Mouse (Mus musculus) heart, postnatal 10 days (tissue): ENCODE results near the gene Kif20b. TPM values are rescaled to one million over a fixed set of nuclear protein-coding genes. Genes with fewer than 3 reads are reported as not detected.

Experiments used
- DNase-seq, 2 experiments: peaks; one replicate each; pipeline ENCODE4 v3.0.0; 2021
- intact Hi-C: fragments of 180-260 bp; cut with DNase I; formaldehyde crosslinking; loops from one replicate; pipeline ENCODE4 v1.15.1; 2025
- total RNA-seq, 2 experiments: library from RNA; stranded (reverse); gene quantifications; 2 replicates each; pipeline ENCODE4 v1.2.3; 2021

Kif20b gene
- 1 to 10 TPM; 8.2 to 9.9 TPM for total RNA-seq

DNA sequence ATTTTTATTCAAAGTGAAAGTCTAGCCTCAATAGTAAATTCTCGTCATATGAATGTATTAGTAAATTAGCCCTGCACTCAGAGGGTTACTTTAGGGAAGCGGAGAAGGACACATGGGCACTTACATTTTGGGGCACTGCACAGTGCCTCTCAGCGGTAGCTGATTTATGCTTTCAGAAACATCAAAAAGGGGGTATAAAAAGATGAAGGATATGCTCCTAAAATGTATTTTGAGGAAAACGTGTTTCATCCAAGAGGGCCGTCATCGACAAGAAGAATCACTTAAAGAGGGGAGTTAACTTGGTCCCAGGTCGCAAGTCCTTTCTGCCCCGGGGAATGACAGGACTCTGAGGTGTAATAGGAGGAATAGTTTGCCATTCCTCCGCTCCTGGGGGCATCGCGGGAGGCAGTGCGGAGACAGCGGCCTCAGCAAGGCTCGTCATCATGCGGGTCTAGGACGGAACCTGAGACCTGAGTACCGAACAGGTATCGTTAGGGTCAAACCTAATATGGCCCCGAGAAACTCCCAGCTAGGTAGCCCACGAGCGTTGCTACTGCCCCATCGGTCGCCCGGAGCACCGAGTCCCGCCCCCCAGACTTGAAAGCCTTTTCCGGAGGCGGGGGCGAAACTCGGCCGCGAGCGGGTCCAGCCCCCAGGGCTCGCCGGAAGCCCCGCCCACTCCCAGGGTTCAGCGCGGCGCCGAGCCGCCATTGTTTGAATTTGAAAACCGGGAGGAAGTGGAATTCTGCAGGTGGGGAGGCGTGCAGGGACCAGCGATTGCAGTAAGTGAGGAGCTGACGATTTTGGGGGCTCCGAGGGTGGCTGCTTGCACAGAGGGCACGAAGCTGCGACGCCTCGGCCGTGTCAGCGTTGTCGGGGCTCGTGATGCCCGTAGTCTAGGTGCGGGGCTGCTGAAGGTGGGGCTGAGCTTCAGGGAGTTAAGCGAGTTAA, at the start of gene Kif20b:
Kif20b (plus strand) TSS at position 710 of the 951 bp plus-strand sequence.
- intact Hi-C loops, result loop anchor here (2.0 kb wide), 2 partner anchors 43 to 95 kb away; partner anchors contain the start of gene Pank1
- peak; percentile 92 to 95 for DNase-seq

DNA sequence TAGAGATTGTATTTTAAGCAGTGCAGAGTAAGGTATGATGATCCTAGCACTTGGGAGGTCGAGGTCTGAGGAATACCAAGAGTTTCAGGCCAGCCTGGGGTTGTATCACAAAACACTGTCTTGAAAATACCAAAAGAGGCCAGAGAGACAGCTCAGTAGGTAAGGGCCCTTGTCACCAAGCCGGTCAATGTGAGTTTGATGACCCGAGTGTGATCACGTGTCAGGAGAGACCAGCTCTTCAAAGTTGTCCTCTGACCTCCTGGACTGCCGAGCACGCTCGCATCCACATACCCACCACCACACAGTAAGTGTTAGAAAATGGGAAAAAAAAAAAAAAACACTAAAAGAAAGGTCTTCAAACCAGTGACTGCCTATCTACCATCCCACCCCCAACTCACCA, 45.5 kb upstream of the Kif20b start:
- intact Hi-C loops, result loop anchor here (5.0 kb wide), 1 partner anchor 209 kb away; no protein-coding TSS in a partner anchor
- DNase-seq, result no peak

DNA sequence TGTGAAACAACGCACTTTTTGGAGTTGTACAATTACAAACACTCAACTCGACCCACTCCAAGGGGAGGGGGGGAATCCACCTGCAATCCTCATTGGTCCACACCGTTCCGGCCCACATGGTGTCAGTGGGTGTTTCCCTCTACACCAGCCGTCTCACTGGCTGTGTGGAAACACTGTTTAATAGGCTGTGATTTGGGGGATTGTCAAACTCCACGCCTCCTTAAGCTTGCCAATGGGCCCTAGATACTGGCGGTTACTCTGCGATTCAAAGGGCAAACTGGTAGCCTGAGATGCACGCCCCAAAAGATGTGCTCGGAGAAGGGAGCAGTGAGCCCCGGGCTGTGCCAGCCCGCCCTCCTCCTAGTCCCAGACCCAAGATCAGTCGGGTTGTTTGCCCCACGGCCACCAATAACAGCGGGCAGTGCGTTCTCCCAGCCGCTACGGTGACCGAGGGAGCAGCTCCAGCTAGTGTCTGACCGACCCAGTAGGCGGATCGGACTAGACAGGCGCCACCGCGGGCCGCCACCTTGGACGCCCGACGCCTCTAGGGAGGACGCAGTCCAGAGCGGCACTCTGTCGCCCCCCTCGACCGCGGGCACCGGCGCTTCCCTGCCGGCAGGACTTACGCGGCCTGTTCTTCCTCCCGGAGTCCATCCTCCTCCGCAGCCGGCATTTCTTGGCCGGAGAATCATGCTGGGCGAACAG, 44.1 kb upstream of the Kif20b start:
- intact Hi-C loops, result loop anchor here (1.0 to 5.0 kb wide), 4 partner anchors 22 to 211 kb away; no protein-coding TSS in a partner anchor
- DNase-seq, result peak; percentile 90 to 92

DNA sequence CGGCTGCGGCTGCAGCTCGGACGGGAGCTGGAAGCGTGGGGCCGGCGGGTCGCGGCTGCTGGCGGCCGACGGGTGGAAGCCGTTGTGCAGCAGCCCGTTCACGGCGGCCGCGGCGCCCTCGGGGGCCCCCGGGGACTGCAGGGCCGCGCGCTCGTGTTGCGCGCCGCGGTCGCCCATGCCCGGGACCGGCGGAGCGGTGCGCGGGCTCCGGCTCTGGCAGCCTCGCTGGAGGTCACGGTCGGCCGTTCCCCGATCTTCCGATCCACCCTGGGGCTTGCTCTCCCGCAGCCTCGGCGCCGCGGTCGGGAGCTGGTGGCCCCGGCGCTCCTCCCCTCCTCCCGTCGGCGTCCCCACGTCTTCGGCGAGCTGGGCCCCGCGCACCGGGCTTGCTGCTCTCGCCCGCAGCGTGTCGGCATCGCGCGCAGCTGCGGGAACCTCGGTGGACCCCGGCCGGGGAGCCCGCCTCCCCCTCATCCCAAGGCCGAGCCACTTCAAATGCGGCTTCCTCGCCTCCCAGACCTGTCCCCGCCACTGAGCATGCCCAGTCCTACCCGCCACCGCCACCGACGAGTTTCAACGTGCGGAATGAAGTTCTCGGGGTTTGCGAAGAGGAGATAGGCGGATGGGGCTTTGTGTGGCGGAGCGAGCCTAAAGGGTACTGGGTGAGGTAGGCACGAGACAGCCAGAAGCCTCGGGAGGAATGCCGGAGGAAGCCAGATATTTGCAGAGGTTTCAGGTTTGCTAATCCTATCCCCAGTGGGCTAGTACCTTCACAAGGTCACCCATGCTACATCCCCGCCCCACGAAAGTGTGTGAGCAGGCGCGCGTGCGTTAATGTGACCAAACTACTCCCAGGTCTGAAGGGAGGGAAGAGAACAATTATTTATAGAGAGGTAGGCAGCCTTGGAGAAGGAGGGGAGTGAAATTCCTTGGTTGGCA, 43.3 kb upstream of the Kif20b start, which contains the start of gene Pank1:
Pank1 (minus strand) TSS at position 853 of the 939 bp plus-strand sequence.
- intact Hi-C loops, result loop anchor here (1.0 to 5.0 kb wide), 4 partner anchors 23 to 212 kb away; no protein-coding TSS in a partner anchor
- DNase-seq, result peak; percentile 82 to 83

DNA sequence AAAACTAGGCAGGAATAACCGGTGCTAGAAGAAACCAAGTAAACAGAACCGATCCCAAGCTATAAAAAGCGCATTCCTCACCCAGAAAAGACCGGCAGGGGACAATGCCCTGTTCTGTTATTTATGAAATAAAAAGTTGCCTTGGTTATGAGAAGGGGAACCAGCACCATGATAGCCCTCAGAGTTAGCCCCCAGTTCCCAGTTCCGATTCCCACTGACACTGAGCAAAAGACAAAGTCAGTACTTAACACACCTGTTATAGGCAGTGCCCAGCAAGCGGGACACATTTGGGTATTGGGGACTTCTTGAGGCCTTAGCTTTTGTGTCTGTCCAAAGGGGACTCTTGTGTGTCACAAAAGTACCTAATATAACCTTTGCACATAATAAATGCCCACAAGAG, 42.5 kb upstream of the Kif20b start:
- peak in 1 of 2 experiments; percentile 35 for DNase-seq
- intact Hi-C loops, result loop anchor here (2.0 to 5.0 kb wide), 2 partner anchors 41 to 212 kb away; no protein-coding TSS in a partner anchor

DNA sequence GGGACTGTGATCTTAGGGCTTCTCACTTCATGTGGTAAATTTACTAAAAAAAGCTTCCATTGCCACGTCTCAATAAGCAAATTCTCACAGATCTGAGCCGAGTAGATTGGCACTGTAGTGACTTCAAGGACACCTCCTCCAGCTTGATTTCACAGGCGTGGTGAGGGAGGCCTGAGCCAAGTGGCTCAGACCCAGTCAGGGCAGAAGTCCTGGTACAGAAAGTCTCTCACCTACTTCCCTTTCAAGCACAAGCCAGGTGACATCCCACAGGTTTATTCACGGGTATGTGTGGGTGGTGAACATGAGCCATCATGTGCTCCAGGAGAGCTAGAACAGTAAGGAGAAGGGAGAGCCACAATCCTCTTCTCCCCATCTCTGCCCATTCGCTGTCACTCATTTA, 41.0 kb upstream of the Kif20b start:
- no peak for DNase-seq
- intact Hi-C loops, result no loop called here

DNA sequence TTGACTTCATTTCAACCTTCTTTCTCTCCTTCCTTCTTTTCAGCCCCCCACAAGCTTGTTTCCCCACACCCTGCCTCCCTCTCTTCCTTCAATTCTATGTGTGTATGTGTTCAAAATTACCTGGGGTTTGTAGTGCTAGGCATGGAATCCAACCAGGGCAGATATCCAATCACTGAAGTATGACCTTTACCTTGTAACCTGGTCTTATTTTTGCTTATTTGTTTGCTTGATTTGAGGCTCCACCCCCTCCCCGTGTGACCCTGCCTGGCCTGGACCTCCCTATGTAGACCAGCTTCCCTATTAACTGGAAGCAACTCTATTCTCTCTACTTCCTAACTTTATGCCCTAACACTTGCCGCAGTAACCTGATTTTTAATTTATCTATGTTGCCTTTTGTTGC, 39.7 kb upstream of the Kif20b start:
- no peak for DNase-seq
- intact Hi-C loops, result no loop called here

DNA sequence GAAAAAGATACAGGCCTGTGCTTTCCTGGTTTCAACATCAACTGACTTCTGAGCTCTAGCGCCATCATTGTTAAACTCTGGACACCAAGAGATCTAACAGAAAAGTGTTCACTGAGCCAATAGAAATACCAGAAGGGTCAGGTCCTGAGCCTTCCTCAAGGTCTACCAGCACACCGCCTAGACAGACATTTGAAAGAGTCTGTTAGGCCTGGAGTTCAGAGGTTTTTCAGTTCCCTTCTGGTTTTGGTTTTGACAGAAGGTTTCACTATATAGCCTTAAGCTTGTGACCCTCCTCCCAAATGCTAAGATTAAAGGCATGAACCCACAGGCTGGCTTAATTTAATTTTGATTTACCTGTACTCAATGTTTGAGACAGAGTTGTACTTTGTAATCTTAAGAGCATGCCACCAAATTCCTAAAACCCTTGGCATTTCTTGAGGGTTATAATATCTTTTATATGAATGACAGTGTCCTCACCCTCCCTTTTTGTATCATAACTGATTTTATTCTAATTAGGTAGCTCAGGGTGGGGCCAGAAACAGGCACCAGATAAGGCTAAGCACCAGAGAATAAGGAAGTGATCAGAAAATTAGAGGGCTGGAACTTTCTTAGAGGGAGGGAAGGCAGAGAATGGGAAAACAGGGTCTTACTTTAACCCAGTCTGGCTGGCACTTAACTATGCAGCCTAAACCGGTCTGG, 38.5 kb upstream of the Kif20b start:
- no peak for DNase-seq
- intact Hi-C loops, result no loop called here

DNA sequence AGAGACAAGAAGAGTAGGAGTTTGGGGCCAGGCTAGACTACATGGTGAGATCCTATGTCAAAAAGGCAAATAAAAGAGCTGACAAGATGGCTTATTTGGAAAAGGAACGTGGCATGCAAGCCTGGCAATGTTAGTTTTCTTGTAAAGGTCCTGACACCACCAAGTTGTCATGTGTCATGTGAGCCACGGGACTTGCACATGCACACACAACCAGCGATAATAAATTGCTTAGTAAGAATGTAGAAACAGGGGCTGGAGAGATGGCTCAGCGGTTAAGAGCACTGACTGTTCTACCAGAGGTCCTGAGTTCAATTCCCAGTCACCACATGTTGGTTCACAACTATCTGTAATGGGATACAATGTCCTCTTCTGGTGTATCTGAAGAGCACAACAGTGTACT, 35.8 kb upstream of the Kif20b start:
- DNase-seq, result no peak
- intact Hi-C loops, result no loop called here

DNA sequence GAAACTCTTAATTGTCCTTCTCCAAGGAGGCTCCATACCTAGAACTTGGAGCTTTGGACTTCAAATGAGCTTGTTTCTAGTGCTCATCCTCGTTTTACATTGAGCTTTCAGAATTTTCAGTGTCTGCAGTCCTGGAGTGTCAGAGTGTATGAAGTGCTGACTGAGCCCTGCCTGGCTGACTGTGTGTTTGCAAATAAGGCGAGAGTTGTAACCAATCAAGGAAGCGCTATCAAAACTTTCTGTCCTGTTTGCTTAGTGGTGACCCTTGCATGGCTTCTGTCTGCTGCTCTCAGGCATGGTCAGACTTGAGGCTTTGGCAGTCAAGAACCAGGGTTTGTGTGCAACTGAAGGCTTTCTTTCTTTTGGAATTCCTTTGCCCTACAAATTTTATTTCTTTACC, 31.2 kb upstream of the Kif20b start:
- intact Hi-C loops, result no loop called here
- DNase-seq, result no peak

DNA sequence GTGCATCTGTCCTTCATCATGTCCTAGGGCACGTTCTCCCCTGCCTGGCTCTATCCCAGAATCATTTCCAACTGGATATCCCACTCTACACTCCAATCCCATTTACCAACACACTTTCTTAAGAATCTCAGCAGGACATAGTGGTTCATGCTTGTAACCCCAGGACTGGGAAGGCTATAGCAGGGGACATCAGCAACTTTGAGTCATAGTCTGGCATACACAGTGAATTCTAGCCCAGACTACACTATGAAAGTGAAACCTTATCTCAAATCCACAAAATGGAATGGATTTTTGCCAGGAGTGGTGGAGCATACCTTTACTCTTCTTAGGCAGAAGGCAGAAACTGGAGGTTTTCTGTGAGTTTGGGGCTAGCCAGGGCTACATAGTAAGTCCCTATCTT, 30.6 kb upstream of the Kif20b start:
- DNase-seq, result no peak

DNA sequence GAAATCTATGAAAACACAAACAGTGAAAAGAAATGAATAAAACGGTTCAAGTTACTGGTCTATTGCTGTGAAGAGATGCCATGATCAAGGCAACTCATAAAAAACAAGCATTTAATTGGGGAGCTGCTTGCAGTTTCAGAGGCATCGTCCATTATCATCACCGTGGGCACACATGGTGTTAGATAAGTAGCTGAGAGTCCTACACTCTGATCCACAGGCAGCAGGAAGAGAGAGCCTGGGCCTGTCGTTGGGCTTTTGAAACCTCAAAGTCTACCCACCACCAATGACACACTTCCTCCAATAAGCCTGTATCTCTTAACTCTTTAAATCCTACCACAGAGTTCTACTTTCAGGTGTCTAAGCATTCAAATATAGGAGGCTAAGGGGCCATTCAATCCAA, 27.1 kb upstream of the Kif20b start:
- DNase-seq, result no peak
- intact Hi-C loops, result no loop called here

More for the DNA sequence above, 30.6 kb upstream of the Kif20b start:
- intact Hi-C loops, result no loop called here

DNA sequence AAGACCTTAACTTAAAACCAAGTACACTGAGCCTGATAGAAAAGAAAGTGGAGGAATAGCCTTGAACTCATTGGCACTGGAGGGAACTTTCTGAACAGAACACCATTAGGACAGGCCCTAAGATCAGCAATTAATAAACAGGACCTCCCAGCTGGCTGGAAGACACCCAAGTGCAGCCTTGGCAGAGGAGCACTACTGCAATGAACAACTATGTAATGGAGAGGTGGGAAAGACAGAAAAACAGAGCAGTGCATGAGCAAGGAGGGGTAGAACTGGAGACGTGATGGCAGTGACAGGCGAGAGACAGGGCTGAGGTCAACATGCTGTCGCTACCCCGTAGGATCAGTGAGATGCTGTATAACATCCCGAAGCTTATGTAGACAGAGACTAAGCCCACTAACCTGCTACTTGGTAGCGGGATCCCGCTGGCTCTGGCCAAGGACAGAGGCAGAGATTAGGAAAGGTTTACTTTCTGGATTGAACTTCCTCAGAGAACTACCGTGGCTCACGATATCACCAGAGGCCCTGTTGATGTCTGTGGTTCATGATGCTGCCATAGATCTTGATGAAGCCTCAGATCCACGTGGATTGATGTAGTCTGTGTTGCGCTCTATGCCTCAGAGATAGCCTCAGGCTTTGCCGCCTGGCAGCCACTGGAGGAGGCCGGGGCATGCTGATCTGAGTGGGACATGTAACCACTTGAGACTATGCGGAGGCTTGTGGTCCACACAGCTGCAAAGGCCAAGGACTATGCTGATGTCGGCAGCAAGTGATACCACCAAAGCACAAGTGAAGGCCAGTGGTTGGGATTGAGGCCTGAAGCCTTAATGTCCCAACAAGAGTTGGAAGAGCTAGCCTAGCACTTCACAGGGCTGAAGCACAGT, 24.8 kb upstream of the Kif20b start:
- no peak for DNase-seq
- intact Hi-C loops, result no loop called here

DNA sequence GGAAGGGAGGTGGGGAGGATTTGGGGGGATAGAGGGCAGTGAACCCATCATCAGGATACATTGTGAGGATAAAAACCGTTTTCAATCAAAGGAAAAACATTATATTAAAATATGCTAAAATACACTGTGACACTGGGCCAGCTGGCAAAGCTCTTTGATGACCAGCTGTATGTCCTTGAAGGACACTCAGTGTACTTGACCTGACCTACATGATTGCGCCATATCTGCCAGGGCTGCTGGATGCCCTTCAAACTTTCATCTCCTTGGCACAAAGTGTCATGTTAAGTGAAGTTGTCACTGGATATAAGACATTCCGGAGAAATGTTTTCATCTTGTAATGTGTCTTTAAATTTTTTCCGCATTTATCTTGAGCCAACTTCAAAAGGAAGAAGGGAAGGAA, 23.2 kb upstream of the Kif20b start:
- intact Hi-C loops, result no loop called here

DNA sequence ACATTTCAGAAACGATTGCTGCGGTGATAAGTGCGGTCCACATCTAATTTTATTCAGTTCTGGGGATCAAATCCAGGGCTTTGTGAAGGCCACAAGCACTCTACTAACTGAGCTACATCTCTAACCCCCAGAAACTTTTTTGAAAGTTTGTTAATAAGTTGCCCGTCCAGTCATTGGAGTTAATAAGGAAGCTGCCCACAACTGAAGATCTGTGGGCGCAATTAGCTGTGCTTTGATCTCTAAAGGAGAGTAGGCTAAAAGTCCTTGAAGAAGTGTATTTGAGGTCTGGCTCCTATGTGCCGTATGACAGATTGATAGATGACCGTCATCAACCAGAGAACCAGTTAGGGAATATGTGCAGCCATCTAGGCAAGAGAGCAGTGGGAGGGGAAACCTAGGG, 20.9 kb upstream of the Kif20b start:
- intact Hi-C loops, result no loop called here
- DNase-seq, result no peak

More for the DNA sequence above, 23.2 kb upstream of the Kif20b start:
- DNase-seq, result no peak

DNA sequence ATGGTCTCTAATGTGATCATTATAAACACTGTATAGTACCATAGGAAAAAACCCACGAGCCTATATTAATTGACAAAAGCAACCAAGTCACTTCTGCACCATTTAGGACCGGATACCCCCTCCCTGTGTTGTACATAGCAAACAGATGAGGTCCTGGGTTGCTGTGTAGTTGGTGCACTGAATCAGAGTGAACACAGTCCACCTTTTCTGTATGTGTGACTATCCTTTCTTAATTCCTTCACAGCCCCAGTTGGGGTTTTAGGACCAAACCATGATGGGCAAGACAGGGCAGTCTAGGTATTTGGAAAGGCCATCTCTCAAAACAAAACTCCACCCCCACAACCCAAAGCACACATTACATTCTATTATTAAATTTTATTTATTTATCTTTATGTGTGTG, 20.4 kb upstream of the Kif20b start:
- intact Hi-C loops, result no loop called here
- DNase-seq, result no peak

DNA sequence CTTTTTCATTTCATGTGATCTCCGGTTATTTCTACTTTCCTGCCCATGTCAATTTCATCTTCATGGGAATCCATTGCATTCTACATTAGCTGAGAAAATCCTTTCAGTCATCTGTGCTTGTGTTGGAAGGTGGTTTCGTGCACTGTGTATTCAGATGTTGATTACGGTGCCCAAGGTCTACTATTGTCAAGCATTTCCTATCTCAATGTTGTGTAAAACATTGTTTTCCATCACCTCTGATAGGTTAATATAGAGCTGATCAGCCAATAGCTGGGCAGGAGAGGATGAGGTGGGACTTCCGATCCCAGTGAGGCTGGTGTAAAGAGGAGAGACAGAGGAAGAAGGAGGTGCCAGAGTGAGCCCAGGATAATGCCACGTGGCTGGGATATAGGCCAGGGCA, 18.1 kb upstream of the Kif20b start:
- no peak for DNase-seq
- intact Hi-C loops, result no loop called here

DNA sequence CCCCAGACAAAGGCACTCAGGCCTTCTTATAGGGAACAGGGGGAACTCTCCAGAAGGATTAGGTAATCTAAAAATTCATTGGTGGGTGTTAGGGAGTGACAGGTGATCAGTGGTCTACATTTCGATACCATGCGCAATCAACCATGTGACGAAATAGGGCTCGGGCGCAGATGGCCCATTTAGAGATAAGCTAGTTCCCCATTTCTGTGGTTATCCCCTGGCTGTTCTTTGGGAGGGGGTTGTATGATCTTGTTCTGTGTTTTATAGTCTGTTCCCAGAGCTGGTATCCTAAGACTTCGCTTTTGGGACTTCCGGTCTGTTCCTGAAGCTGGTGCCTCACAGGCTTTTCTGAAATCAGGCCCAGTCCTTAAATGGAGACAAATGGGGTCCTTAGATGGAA, 16.7 kb upstream of the Kif20b start:
- DNase-seq, result no peak
- intact Hi-C loops, result no loop called here

DNA sequence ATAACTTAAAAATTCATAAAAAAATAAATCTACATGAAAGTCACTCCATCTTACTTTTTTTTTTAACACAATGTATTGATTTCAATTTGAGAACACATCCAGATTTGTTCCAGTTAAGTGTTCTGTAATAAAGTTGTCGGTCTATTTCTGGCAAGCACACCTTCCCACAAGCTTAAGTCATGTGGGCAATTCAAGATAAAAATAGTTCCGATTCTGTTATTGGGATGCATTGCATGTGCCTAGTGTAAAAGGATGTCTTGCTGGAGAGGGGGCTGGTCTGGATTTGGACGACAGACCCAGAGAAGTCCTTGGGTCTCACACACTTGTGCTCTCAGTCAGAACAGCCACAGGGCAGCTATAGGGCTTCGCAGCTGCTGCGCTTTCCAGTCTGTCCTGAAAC, 15.4 kb upstream of the Kif20b start:
- DNase-seq, result no peak
- intact Hi-C loops, result no loop called here
